Mouse (Mus musculus): ENCODE measurements around the gene Phyhipl.

The Phyhipl gene

GRCm38 (mm10) chr10:70530185-70530823, 125.5 kb downstream of the Phyhipl start:
- DNase-seq: no peak

DNA sequence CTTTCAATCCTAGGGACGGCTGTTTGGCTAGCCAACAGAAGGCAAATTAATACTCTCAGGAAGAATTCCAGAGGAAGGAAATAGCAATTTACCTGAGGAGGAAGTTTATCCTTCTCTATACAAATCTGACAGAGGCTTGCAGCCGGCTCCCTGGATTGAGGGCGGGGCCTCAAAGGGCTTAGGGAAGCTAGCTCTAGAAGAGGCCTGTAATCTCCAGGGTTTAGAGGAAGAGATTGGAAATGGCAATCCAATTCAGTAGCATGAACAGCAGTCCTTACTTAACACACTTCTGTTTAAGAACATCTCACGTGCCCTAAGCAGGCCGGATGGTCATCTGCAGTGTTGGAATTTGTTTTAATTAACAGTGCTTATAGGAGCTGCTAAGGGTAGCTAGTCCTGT, 134.4 kb downstream of the Phyhipl start:
- DNase-seq: no peak

DNA sequence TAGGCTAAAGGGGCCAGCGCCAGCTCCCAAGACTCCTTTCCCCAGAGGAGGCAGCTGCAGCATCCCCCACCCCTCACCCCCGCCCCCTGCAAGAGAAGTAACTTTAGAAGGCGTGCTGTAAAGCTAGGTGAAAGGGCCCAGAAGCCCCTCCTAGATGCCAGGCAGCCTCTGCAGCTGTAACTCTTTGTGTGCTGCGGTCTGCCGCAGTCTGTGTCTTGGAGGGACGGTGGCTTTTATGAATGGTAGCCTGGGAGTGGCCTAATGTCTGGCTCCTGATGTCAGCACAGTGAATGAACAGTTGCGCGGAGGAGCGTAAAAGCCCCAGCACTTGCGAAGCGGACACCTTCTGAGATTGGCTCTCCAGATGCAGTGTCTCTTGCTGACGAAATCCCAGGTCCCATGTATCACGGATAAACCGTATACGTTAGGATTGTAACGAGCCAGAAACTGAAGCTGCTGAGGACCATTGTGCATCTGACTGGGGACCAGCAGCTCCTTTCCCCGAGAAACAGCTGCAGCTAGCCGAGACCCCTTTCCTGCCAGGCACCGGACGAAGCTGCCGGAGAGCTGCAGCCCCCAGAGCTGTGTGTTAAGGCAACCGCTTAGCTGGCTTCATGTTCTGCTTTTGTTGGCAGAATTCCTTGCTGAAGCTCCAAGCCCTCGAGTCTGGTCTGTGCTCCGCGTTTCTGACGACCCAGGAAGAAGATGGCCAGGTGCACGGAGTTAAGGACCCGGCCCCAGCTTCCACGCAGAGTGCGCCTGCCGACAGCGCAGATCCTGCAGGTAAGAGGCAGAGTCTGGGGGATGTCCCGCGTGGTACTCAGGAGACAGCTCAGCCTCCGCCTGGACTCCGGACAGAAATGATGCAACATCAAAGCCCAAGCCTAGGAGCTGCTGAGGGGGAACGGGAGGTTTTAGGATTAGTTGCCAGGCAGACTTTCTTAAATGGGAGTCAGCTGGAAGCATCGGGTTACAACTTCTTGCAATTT, 135.3 kb downstream of the Phyhipl start:
- no peak for DNase-seq

GRCm38 (mm10) chr10:70519640-70520099, 136.1 kb downstream of the Phyhipl start:
- DNase-seq: no peak

- DNase-seq: no peak
Measured at GRCm38 (mm10) chr10:70516661-70517060, 139.1 kb downstream of the Phyhipl start.

DNA sequence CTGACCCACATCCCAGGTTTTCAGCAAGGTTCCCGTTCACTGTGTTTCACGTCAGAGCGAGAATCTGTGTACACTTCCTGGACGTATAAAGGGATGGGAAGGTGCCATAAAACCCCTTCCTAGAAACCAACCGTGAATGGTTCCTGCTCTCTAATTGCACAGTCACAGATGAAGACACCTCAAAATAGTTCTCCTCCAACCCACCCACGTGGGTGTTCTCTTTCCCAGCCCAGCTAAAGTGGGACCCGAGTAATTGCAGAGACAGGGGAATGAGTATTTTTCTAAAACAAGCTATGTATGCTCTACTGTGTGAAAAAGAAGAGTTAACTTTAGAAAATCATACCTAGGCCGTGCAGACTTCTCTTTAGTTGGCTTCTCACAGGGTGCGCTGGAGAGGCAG, 140.9 kb downstream of the Phyhipl start:
- DNase-seq: no peak

DNA sequence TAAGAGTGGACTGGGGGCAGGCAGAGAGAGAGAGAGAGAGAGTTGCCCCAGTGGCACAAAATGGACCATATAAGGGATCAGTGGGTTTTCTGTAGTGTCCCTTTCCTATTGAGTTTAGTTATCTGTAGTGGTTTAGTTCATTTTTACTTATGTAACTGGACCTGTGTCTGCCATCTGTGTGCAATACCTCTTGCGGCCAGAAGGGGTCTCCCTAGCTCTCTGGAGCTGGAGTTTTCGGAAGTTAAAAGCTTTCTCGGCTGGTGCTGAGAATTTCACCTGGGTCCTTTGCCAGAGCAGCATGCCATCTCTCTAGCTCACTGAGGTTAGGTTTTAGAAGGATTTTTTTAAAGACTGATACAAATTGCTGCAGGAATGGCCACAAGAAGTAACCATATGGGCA, 147.9 kb downstream of the Phyhipl start:
- DNase-seq: no peak

Measured in cerebellum, adult 11 months (tissue).